Mouse (Mus musculus) naive thymus-derived CD4-positive, alpha-beta T cell, adult 2 months (primary cell): ENCODE measurements around the gene Ppan.

ENCODE experiments used
- DNase-seq: peaks from one replicate; pipeline ENCODE4 v3.0.0-alpha.2; 2011; ENCODE audit warnings: low read depth

Ppan gene

DNA sequence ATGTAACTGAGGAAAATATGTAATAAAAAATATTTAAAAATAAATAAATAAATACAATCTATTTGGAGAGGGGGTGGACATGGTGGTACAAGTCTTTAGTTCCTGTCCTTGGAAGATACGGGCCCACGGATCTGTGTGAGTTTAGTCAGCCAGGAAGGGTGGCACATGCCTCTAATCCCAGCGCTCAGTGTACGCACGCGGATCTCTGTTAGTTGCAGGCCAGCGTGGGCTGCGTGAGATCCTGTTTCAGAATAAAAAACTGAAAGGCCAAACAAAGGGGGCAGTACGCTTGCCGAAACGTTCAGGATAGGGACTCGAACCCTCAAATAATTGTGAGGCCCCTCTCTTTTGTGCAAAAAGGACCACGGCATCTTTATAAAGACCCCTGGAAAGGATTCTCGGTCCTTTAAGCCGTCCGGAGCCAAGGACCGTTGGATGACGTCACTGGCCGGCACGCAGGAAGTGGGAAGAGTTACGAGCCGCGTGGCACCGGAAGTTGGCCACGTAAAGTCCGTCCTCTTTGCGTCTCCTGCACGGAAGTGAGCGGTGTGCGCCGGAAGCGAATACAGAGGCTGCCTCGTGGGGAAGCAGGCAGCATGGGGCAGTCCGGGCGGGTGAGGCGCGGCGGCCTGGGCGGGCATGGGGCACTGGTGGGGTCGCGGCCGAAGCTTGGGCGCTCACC lies at the start of gene Ppan:
Ppan (plus strand) TSS at position 472 of the 682 bp plus-strand sequence.
- DNase-seq, result peak; percentile 95

DNA sequence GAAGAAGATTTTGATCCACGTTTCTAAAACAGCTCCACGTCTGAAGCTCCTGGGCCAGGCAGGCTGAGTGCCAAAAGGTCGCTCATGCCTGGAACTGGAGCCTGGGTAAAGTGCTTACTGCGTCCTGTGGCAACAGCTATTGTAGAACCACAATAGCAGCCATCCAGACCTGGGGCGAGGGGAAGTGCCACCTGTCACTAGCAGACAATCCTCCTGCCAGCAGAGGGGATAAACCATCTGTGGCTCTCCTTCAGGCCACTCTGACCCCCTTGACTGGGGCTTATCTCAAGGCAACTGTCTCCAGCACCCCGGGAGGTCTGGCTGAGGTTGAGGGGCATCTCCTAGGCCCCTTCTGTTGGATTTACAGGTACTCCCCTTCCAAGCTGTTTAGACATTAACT lies 49.0 kb upstream of the Ppan start:
- no peak for DNase-seq

DNA sequence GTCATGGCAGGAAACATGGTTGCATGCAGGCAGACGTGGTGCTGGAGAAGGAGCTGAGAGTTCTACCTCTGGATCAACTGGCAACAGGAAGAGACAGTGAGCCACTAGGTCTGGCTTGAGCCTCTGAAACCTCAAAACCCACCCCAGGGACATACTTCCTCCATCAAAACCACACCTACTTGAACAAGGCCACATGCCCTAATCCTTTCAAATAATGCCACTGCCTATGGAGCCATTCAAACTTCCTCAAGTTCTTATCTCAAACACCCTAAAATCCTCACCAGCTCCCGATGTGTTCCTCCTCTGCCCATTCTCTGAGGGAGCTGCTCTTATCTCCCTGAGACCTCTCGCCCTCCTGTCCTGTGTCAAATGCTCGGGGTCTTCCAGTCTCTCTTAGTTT lies 45.8 kb upstream of the Ppan start:
- DNase-seq, result no peak

DNA sequence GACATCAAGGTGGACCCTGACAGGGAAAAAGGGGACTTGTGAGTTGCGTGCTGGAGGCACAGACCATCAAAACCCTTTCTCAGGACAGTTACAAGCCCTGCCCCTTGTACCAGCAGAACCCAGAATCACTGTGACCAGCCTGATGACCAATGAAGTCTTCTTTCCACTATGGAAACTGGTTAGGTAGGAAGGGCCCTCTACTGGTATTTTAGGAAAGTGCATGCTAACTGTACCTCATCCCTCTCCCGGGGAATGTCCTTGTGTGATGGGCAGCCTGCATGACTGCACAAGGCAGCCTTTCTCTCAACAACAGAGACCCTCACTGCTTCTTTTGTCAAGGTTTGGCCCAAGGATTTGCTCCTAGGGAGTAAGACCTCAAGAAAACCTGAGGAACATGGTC lies 45.3 kb upstream of the Ppan start:
- DNase-seq, result no peak

DNA sequence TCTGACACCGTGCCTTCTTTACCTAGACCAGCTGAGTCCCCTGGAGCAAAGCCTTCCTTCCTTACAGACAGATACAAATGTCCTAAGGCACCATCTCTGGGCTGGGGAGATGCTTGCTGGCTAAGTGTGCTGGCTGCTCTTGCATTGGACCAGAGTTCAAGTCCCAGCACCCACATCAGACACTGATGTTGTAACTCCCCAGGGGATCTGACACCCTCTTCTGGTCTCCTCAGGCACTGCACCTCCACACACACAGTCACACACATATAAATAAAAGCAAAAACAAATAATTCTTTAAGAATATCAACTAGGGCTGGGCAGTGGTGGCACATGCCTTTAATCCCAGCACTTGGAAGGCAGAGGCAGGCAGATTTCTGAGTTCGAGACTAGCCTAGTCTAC lies 37.8 kb upstream of the Ppan start:
- no peak for DNase-seq

DNA sequence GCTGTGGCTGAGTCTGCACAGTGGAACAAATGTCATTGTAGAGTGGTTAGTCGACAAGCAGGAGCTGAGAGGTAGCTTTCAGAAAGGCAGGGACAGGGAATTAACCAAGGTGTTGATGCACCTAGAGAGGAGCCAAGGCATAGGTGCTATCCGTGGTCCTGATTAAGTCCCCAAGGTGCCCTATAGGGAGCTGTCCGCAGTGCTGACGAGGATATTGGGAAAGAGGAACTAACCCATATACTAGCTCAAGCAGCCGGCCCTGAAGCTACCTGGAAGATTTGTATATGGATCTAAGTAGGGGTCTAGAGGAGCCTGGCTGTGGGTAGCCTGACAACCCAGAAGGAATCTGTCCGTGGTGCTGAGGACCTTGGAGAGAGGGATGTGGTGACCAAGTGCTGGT lies 30.8 kb upstream of the Ppan start:
- peak; percentile 62 for DNase-seq

DNA sequence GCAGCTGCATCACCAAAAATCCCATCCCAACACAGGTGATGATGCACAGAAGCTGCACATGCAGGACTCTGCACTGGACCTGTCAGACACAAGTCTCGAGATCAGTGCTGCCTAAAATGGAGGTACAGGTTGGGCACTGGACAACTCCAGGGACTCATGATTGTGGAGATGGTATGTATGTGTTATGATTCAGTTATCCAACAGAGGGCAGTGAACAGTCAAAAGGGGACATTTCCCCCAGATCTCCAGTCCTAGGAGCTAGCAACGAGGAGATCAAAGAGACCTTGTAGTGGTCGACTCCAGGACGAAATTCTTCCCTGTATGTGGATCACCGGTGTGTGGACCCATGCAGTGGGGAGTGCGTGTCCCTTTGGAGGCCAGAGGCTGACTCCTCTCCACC lies 28.0 kb upstream of the Ppan start:
- DNase-seq, result no peak

DNA sequence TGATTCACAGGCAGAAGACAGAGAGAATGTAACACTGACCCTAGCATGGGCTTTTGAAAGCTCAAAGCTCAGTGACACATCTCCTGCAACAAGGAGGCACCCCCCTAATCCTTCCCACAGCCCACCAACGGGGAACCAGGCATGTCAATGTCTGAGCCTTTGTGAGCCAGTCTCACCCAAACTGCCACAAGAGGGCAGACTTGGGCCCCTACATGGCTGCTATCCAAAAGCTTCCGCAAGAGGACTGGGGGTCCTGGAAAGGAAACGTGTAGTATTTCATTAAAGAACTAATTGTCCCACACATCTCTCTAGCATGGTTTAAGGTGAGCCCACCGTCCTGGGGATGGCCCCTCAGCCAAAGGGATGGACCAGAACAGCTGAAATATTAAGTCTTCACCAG lies 26.2 kb upstream of the Ppan start:
- peak; percentile 56 for DNase-seq

DNA sequence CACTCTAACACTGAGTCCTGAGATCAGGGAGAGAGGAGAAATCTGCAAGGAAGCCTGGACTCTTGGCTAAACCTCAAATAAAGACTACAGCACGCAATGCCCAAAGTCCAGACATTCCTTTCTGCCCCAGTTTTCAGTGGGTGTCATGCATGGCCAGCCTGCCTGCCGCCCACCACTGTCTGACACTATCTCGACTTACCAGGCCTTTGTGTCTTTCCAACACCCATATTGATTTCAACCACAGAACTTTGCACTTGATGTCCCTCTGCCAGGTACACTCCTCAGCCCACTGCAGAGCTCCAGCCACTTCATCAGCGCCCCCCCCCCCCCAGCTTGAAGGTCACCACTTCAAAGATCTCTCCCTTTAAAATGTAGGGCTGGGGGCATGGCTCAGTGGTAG lies 25.8 kb upstream of the Ppan start:
- no peak for DNase-seq

DNA sequence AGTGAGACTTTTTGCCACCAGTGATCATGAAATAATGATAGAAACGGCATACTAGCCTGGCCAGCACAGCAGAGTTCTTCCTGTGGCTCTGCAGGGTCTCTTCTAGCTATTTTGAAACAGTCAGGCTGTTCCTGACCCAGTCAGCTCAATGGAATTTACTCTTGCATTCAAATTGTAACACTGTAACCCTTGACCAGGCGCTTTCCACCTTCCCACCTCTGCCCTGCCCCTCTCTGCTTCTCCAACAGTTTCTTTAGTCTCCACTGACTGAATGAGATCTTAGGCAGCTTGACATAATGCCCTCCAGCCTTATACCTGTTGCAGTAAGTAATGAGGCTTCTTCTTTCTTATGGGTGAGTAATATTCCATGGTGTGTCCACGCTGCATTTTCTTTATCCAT lies 21.1 kb upstream of the Ppan start:
- DNase-seq, result no peak

DNA sequence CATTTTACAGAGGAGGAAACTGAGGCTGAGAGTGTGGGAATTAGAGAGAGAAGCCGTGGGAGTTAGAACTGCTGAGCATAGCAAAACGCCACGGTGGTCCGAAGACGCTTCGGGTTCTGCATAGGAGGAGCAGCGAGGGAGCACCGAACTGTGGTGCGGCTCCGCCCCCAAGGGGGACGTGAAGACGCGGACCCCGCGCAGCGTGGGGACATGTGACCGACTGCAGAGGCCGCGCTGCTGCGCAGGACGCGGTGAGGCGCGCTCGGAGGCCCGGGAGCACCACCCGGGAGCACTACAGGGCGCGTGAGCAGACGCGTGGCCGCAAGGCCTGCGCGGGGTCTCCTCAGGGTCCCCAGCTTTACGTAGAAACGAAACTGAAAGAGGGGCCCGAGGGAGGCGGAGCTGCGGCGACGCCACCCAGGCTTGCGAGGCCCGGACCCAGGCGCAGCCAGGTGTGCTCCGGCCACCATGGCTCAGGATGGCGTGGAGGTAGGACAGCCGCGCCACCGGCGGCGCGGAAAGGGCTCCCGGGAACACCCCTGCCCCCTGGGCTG lies 19.4 kb upstream of the Ppan start, which contains the start of gene A230050P20Rik:
A230050P20Rik (plus strand) TSS at position 195 of the 554 bp plus-strand sequence.
- peak; percentile 71 for DNase-seq

DNA sequence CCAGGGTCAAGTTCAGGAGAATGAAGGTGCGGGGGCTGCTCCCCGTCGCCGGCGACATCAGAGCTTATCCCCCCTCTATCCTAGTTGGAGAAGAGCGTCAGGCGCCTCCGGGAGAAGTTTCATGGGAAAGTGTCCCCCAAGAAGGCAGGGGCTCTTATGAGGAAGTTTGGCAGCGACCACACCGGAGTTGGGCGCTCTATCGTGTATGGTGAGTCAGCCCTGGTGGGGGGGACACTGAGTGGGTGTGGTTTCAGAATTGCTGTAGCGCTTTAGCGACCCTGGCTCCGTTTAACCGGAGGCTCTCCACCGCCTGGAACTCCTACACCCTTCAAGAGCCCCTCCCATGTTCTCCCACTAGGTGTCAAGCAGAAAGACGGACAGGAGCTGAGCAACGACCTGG lies 18.7 kb upstream of the Ppan start:
- peak; percentile 40 for DNase-seq

DNA sequence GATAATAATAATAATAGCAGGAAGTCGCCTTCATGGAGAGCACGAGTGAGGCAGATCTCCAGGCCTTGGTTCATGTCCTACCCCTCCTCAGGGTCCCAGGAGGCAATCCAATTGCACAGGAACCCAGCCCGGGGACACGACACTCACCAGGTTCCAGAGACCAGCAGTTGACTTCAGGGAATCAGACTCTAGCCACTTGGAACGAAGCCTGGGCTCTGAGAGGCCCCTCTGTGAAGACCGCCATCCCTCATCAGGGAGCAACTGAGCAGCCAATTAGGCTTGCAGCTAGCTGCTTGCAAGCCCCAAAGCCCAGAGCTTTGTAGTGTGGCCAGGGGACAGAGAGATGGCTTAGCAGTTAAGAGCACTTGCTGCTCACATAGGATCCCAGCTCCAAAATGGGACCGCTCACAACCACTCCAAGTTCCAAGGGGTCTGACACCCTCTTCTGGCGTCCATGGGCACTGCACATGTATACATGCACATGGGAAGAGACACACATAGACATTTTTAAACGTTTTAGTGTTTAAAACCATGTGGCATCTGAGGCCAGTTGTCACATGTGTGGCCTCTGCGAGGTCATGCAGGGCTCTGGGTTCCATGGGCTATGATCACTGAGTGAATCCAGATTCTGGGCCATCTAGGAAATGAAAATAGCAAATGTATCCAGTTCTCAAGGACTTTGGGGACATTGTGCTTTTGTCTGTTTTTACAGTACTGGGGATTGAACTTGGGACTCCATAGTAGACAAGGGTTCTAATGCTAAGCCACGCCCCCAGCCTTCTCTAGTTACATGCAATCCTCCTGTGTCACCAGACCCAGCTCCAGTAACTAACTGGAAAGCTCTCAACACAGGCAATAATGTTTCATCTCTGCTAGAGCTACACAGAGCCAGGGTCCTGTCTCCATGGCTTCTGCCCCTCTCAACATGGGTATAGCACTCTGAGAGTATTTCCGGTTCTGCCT lies 17.5 kb upstream of the Ppan start:
- DNase-seq, result no peak

DNA sequence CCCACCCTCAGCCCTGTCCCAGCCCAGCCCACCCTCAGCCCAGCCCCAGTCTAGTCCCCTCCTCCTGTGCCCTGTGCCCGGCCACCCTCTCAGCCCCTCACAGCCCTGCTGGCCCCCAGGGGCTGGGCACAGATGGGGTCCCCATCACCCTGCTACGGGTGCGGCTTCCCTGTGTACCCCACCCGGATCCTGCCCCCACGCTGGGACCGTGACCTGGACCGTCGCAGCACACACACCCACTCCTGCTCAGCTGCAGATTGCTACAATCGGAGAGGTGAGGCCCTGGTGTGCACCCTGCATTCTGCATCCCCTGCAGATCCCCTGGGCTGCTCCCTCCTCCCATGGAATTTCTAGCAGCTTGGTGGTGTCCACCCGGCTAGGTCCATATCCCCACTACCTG lies 15.0 kb upstream of the Ppan start:
- DNase-seq, result no peak

DNA sequence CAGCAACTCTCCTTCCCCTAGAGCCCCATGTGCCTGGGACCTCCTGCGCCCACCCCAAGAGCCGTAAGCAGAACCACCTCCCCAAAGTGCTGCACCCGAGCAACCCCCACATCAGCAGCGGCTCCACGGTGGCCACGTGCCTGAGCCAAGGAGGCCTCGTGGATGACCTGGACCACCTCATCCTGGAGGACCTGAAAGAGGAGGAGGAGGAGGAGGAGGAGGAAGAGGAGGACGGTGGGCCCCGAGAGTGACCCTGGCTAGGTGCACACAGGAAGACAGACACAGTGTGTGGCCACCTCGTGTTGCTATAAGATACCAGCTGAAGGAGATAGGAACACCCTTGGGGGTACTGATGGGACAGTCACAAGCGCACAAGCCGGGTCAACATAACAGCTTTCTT lies 14.5 kb upstream of the Ppan start:
- no peak for DNase-seq

DNA sequence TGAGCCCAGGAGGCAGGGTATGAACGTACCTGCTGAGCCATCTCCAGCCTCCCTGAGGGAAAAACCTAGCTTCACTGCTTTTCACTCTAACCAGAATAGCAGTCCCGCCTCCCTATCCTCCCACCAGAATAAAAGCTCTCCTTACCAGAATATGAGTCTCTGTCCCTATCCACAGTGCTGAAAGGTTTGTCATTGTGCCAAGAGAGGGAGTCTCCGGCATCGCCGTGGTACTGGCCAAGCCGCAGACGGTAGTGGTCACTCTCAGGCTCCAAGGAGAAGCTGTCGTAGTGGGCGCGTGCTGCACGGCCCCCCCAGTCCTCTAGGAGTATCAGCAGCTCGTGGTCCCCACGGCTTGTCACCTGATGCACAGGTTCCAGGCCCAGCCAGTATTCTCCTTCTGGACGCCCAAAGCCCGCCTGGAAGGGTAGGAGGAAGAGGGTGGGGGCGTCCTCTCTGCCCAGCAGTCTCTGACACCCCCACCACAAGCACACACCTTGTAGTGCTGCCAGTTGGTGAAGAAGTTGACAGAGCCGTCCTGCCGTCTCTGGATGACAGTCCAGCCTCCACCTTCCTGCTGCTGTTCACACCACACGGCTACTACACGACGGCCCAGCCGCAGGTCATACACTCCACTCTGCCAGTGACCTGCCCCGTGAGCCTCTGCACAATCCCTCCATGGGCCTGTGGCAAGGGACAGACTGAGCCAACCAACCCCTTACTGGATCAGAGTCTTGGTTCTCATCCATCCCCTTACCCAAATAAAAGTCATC lies 12.8 kb upstream of the Ppan start:
- DNase-seq, result no peak

DNA sequence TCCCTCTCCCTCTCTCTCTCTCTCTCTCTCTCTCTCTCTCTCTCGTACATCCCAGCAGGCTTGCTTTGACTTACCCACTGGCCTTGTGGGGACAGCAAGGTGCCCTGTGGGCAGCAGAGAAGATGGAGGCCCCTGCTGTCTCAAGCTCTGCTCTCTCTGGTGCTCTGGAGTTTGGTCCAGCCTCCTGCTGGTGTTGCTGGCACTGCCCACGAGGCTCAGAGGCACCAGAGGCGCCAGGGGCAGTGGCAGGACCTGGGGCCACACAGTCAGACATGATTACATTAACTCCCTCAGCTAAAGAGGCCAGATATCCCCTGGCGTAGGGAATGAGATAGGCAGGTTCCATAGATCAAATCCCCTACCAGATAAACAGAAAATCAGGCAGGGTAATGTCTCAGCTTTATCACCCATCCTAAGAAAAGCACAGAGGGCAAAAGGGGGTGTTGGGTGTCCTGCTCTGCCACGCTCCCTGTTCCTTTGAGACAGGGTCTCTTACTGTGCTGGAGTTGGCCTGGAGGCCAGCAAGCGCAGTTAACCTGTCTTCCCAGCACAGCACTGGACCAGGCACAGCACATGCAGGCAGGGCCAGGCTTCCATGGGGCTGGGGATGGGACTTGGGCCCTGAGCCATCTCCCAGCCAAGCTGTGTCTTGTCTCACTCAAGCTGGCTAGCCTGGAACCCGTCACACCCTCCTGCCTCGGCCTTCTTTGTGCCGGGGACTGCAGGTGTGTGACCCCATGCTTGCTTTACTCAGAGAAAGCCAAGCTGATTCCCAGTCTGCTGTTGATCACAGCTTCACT lies 11.5 kb upstream of the Ppan start:
- no peak for DNase-seq

DNA sequence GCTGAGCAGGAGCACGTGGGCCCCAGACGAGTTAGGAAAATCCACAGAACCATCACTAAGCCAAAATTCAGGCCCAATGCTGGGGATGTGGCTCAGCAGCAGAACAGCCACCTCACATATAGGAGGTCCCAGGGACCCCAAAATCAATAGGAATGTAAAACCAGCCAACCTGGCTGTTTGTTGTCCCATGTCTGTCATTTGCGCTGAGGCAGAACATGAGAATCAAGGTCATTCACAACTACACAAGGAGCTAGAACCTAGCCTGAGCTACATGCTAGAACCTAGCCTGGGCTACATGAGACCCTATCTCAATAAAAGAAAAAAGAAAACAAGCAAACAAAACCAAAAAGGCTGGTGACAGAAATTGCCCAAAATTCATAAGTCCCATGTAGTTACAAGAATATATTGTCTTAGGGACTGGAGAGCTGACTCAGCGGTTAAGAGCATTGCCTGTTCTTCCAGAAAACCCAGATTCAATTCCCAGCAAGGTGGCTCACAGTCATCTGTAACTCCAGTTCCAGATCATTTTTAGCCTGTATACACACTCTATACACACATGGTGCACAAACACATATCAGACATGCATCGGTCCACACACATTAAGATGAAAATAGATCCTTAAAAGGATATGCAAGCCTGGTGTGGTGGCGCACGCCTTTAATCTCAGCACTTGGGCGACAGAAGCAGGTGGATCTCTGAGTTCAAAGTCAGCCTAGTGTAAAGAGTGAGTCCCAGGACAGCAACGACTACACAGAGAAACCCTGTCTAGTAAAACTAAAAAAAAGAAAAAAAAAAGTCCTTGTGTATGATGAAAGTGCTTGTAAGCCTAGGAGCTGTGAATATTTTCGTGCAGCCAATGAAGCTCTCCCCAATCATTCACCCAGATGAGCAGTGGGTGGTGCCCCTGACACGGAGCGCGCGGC lies 10.6 kb upstream of the Ppan start:
- DNase-seq, result no peak

DNA sequence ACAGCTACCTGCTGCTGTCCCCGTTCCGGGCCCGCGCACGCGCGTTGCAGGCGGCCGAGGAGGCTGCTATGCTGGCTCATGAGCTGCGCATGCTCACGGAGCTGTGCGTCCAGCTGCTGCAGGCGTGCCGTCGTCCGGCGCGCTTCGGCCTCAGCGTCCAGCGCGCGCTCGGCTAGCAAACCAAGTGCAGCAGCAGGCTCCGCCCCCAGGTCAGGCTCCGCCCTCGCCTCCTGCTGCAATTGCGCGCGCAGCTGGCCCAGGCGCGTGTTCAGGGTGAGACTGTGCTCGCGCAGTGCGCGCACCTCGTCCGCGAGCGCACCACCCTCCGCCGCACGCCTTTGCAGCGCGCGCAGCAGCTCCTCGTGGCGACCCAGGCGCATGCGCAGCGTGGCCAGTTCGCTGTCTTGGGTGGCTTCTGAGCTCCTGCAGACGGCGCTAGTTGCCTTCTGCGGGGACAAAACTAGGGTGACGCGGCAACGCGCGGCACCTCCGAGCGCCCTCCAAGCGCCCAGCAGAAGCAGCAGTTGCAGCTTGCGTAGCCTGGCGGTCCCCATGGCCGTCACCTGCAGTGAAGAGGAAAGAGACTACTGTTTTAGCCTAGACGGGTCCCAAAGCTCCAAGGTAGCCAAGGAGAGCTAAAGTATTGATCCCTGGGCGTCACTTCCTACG lies 9.8 kb upstream of the Ppan start:
- DNase-seq, result peak; percentile 100

DNA sequence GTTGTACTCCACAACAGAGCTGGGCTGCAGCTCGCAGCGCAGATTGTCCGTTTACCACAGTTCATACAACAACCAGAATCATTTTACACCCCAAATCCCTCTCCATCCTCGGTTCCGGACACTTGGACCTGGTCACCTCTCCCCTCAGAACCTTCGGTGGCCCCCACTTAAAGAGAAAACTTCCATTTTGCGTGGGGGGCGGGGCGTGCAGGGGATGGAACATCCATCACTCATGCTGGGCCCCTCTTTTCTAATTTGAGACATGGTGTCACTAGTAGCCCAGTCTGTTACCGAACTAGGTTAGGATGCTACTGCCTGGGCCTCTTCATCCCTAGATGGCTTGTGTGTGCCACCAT lies 9.3 kb upstream of the Ppan start:
- DNase-seq, result no peak
